Mouse (Mus musculus): ENCODE results near the gene Grb10.

Gene Grb10

DNA sequence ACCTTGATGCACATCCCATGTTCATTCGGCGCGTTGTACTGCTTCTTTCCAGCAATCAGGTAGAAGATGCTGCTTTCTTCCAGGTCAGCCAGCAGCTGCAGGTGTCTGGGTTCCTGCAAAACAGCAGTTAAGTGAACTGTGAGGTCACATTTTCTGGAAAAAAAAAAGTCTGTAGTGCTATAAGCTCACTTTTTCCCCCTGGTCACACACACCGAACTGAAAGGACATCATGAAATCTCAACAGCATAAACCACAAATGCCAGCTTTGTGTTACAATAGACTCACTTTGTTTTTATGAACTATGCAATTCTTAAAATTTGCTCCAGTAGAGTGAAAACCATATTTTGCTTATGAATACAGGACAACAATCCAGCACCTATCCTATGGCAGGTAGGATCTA, 93.7 kb downstream of the Grb10 start:
- DNase-seq (ENCODE audit: low spot score), result no peak

DNA sequence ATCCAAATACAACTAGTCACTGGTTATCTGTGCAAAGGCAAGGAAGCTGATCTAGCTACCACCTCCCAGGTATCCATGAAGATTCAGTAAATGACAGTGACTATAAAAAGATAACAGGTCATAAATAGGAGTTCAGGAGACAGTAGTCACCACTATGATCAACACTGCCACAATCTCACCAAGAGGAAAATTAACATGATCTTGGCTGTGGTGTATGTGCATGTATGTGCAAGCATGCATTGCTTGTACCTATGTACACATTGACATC, 94.5 kb downstream of the Grb10 start:
- no peak for DNase-seq (ENCODE audit: low spot score)

- DNase-seq (ENCODE audit: low spot score), result no peak
These were observed 95.0 kb downstream of the Grb10 start for GRCm38 (mm10) chr11:11943240-11944081.

DNA sequence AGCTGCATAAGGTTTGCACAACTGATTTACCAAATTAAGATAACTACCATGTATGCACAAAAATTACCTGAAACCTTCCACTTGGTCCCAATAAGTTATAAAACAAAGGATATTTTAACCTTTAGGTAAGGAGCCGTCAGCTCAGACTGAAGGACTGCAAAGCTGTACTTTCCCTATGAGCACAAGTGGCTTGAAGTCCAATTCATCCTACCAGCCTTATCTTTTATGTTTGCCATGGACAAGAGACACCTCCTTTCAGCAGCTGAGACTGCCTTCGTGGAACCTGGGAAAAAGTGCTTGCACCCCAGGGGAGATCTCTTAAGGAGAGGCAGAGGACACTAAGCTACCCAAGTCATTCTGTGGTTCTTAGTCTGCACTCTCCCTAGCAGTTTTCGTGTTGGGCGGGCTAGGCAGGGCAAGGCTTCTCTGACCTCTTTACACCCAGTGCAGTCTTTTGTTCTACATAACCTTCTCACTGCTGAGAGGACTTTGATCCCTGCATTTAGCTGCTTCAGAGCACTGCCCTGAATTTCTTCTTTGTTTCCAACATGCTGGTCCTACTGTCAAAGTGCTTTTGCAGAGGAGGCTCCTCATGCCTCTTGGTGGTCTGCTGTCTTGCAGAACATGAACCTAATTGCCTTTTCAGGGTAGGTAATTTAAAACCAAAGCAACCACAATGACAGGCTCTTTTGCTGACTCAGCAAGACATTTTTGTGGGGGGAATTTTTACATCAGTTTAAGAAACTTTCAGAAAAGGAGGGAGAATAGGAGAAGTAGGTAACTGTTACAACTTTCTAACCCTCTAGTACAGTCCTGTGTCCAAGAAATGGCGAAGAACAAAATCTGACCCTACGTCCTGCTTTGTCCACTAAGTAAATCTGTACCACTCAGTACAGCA, 95.9 kb downstream of the Grb10 start:
- DNase-seq (ENCODE audit: low spot score), result peak; percentile 72

GRCm38 (mm10) chr11:11940833-11941681, 97.4 kb downstream of the Grb10 start:
- peak; percentile 82 for DNase-seq (ENCODE audit: low spot score)

GRCm38 (mm10) chr11:11939611-11940010, 98.9 kb downstream of the Grb10 start:
- DNase-seq (ENCODE audit: low spot score), result no peak

GRCm38 (mm10) chr11:11938591-11938990, 99.9 kb downstream of the Grb10 start:
- no peak for DNase-seq (ENCODE audit: low spot score)

DNA sequence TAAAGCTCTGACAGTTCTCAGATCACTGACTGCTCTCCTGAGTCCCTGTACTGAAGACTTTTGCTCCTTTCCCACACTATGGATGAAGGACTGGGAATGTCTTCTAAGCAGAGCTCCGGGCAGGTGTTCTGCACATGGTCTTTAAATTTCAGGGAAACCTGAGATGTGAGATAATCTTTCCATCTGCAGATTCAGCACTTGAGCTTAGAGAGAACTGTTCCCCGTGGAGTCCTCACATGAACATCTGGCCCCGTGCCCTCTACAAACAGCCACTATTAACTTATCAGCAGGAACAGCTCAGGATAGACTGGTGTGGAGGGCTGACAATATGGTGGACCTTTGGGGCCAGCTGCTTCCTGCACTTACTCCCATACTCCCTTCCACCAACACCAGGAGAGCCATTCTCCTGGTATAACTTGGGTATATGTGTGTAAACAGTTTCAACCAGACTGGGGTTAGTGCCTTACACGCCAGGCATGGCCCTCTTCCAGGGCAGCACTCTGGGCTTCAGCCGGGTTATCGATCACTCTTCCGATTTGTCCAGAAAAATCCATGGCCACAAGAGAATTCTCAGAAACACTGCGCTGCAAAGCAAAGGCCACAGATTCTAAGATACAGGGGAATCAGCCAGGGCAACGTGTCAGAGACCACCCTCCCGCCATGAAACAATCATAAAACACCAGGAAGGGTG, 101.0 kb downstream of the Grb10 start:
- no peak for DNase-seq (ENCODE audit: low spot score)

GRCm38 (mm10) chr11:11934808-11935207, 103.7 kb downstream of the Grb10 start:
- no peak for DNase-seq (ENCODE audit: low spot score)

GRCm38 (mm10) chr11:11932102-11932789, 106.2 kb downstream of the Grb10 start:
- DNase-seq (ENCODE audit: low spot score), result no peak

GRCm38 (mm10) chr11:11931688-11932087, 106.8 kb downstream of the Grb10 start:
- no peak for DNase-seq (ENCODE audit: low spot score)

DNA sequence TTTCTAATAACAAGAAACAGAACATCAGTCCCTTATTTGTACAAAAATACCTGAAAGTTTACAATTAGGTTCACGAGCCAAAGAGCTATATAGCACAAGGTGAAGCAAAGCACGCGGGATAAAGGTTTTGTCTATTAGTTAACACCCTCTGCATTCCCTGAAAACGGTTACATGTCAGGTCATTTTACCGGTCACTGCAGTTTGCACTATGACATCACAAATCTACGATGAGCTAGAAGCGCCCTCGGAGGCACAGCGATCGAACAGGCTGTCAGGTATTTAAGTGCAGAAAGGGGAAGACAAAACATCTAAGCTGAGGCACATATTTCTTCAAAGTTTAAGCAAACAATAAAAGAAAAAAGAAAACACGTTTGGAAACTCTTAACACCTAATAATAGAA, 108.0 kb downstream of the Grb10 start:
- DNase-seq (ENCODE audit: low spot score), result no peak

- DNase-seq (ENCODE audit: low spot score), result no peak
These were observed 109.4 kb downstream of the Grb10 start for GRCm38 (mm10) chr11:11929059-11929458.

DNA sequence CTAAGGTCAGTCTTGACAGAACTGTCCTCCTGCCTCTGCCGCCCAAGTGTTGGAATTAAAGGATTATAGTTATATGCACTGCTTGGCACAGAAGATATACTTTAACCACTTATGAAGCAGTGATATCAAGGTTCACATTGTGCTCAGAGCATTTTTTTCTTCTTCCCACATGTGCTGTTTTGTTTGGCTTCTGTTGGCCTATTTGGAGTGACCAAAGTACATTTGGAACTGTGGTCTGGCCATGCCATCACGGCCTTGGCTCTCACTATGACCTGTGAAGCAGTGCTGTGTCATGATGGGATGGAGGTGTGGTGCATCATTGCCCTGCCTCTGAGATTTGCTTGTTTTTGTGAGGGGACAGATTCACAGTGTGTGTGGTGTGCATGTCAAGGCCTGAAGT, 109.9 kb downstream of the Grb10 start:
- DNase-seq (ENCODE audit: low spot score), result no peak

DNA sequence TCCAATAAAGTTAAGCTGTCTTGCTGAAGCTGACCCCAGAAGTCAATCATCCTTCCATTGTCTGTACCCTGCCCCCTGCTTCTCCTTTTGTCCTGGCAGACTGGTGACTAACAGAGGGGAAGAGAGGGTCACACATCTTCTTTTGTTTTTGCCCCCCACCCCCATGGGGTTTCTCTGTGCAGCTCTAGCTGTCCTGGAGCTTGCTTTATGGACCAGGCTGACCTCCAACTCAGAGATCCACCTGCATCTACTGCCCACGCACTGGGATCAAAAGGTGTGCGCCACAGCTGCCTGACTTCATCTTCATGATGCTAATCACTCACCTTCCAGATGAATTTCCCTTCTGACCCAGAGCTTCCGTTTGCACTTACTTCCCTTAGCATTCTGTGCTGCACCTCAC, 114.6 kb downstream of the Grb10 start:
- DNase-seq (ENCODE audit: low spot score), result no peak

DNA sequence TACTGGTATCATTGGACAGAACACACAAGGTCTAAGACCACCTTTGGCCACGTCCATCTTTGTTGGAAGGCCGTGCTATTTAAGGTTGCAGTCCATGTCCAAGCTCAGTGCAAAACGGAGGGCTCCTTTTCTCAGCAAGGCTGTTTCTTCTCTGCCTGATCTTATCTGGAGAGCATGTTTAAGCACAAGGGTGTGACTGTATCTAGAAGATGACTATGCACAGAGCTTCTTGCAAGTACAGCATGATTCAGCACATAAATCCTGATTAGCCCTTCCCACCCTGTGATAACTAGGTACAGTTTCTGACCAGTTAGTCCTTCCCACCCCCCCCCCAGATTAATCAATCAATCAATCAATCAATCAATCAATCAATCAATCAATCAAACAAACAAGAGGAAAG, 115.1 kb downstream of the Grb10 start:
- no peak for DNase-seq (ENCODE audit: low spot score)

- DNase-seq (ENCODE audit: low spot score), result no peak
These were observed 116.4 kb downstream of the Grb10 start for GRCm38 (mm10) chr11:11922106-11922505.

DNA sequence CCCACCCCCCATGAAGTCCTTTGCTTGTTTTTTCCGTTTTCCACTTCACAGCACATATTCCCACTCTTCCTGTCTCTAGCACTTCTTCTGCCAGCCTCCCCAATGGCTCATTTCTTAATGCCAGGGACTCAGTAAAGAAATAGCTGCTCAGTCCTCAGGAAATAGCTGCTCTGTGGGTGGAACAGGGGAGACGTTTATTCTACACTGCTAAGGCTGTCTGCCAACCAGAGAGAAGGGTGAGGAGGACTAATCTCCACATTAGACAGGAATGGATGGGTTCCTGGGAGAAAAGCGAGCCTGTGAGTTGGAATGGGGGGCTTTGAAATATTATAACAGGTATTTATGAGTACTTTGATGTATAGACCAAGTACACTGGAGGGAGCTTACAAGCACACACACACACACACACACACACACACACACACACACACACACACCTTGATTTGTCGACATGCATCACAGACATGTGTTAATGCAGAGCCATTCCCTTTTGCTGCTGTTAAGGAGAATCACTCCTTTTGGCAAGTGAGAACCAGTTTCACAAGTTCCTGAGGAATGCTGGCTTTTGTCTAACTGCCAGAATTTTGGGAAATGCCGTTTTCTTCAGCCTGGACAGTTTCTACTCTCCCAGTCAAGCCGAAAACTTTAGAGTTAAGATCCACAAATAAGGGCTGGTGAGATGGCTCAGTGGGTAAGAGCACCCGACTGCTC, 130.6 kb downstream of the Grb10 start:
- no peak for DNase-seq (ENCODE audit: low spot score)

DNA sequence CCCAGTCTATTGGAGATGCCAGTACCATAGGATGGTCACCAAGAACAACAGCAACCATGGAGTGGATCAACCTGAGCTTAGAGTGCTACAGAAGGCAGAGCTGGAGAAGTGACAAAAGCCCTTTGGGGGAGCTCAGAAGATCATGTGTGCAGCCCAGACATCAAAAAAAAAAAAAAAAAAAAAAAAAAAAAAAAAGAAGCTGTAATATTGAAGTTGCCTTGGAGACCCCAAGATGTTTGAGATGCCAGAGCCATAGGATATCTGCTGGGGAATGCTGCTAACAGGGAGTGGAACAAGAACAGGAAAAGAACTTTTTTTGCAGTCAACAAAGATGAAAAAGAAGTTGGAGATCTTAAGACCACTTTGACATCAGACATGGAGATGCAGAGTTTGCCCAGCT, 133.0 kb downstream of the Grb10 start:
- DNase-seq (ENCODE audit: low spot score), result no peak

GRCm38 (mm10) chr11:11904995-11905394, 133.5 kb downstream of the Grb10 start:
- DNase-seq (ENCODE audit: low spot score), result no peak

GRCm38 (mm10) chr11:11901509-11901908, 137.0 kb downstream of the Grb10 start:
- no peak for DNase-seq (ENCODE audit: low spot score)
